Mouse (Mus musculus) spleen, embryonic (tissue): Measurements from ENCODE around the gene Hsf2bp.

Experiments
- CTCF ChIA-PET: fragments of 350-600 bp; sonication (Branson Sonifier 250); formaldehyde crosslinking; loops from one replicate; lab custom pipeline; 2022; lab: Charles Lee

The Hsf2bp gene

GRCm38 (mm10) chr17:31939292-31940060 lies 96.7 kb downstream of the Hsf2bp start:
- CTCF ChIA-PET, result no interaction called here

GRCm38 (mm10) chr17:31938539-31939260 lies 97.4 kb downstream of the Hsf2bp start:
- CTCF ChIA-PET, result no interaction called here

GRCm38 (mm10) chr17:31937141-31937554 lies 99.0 kb downstream of the Hsf2bp start:
- CTCF ChIA-PET, result no interaction called here

- CTCF ChIA-PET, result no interaction called here
Observed at GRCm38 (mm10) chr17:31935841-31936240, 100.3 kb downstream of the Hsf2bp start.

GRCm38 (mm10) chr17:31935091-31935830 lies 100.9 kb downstream of the Hsf2bp start:
- CTCF ChIA-PET, result no interaction called here

- CTCF ChIA-PET, result interaction anchor here (0.5 kb wide), 1 partner anchor 112 kb away, joined by 3 read pairs; no protein-coding TSS in a partner anchor
Observed at GRCm38 (mm10) chr17:31933956-31934355, 102.2 kb downstream of the Hsf2bp start.

GRCm38 (mm10) chr17:31931499-31931898 lies 104.7 kb downstream of the Hsf2bp start:
- CTCF ChIA-PET, result no interaction called here

- CTCF ChIA-PET, result no interaction called here
Observed at GRCm38 (mm10) chr17:31929844-31930715, 106.1 kb downstream of the Hsf2bp start.

- CTCF ChIA-PET, result no interaction called here
Observed at GRCm38 (mm10) chr17:31929032-31929431, 107.1 kb downstream of the Hsf2bp start.

GRCm38 (mm10) chr17:31927895-31928626 lies 108.1 kb downstream of the Hsf2bp start:
- CTCF ChIA-PET, result no interaction called here

- CTCF ChIA-PET, result no interaction called here
Observed at GRCm38 (mm10) chr17:31924229-31924628, 111.9 kb downstream of the Hsf2bp start.

GRCm38 (mm10) chr17:31923310-31923970 lies 112.7 kb downstream of the Hsf2bp start:
- CTCF ChIA-PET, result no interaction called here

GRCm38 (mm10) chr17:31920589-31921190 lies 115.5 kb downstream of the Hsf2bp start:
- CTCF ChIA-PET, result no interaction called here

GRCm38 (mm10) chr17:31919599-31919998 lies 116.5 kb downstream of the Hsf2bp start:
- CTCF ChIA-PET, result no interaction called here

GRCm38 (mm10) chr17:31918374-31918773 lies 117.8 kb downstream of the Hsf2bp start:
- CTCF ChIA-PET, result no interaction called here

- CTCF ChIA-PET, result no interaction called here
Observed at GRCm38 (mm10) chr17:31916461-31916775, 119.7 kb downstream of the Hsf2bp start.

- CTCF ChIA-PET, result no interaction called here
Observed at GRCm38 (mm10) chr17:31915756-31916460, 120.2 kb downstream of the Hsf2bp start.

- CTCF ChIA-PET, result no interaction called here
Observed at GRCm38 (mm10) chr17:31914323-31914722, 121.8 kb downstream of the Hsf2bp start.
